Mouse (Mus musculus): Measurements from ENCODE around the gene Kat7.

DNA sequence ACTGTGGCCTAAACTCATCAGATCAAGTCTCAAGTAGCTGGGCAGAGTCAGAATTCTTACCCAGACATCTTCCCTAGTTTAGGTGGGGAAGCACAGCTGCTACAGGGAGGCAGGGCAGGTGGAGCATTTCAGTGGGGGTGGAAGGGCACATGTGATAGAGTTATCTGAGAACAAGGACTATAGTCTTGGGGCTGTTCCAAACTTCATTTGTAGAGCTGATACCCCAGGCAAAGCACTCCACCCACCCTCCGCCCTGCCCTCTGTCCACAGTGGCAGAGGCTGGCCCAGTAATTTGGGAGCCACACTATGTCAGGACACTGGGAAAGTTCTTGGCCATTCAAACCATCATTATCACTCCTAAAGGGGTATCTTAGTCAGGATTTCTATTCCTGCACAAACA, 10.0 kb upstream of the Kat7 start:
- TF ChIP-seq CTCF (IDR thresholded peaks at IDR 0.05; ENCODE audit: insufficient read depth, low read depth, low read length), result no peak
- no peak for TF ChIP-seq POLR2A (IDR thresholded peaks at IDR 0.05; ENCODE audit: insufficient read depth, low read depth, low read length)
